Mouse (Mus musculus): ENCODE results near the gene Tmem156. TPM values are rescaled to one million over a fixed set of nuclear protein-coding genes. Genes with fewer than 3 reads are reported as not detected.
"Not testable (repeated sequence)": the region's sequence is repeated elsewhere in the genome, so short reads cannot be mapped to it uniquely, and the experiment has no call there.

Gene Tmem156
- polyA plus RNA-seq, 1 experiment from 2014 or later = 0.16 TPM

DNA sequence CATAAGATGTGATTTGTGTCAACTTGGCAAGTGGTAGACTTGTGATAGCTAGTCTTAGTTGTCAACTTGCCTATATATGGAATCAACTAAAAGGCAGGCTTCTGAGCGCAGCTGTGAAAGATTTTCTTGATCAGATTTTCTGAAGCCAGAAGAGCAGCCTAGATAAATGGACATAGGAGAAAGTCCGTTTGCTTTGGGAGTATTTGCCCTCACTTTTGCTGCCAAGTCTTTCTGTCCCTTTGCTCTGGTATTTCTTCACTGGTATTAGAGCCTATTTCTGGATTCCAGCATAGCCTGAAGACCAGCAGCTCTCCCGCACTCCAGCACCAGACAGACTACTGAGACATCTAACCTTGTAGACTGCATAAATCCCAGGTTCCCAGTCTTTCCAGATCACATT, 30.7 kb upstream of the Tmem156 start:
- no peaks in the 10 kb centered on the region for H3K4me1 ChIP-seq (ENCODE audit: control insufficient read depth, insufficient read depth, low read length)
- H3K27me3 ChIP-seq (ENCODE audit: control insufficient read depth, insufficient read depth, low read length) = no peaks in the 10 kb centered on the region
- no peaks in the 10 kb centered on the region for H3K36me3 ChIP-seq (ENCODE audit: control insufficient read depth, insufficient read depth, low read length)
- ATAC-seq (ENCODE audit: insufficient number of reproducible peaks, low FRiP score, low TSS enrichment, low read depth) (no peak), DNase-seq (ENCODE audit: low spot score) (no peak)
- H3K4me3 ChIP-seq (ENCODE audit: low read depth, low read length) = no peak overlapping the region
- H3K27ac ChIP-seq (replicated peaks; ENCODE audit: low read depth, low read length) = no peak overlapping the region
- no peaks in the 10 kb centered on the region for H3K9me3 ChIP-seq (ENCODE audit: control insufficient read depth, low read length)
- H3K9ac ChIP-seq (ENCODE audit: low read length) = no peak overlapping the region
- no peak overlapping the region for H3K4me2 ChIP-seq (ENCODE audit: low read depth, severe bottlenecking)
- 94% methylated on average over 3 of the region's 3 CpGs for WGBS

DNA sequence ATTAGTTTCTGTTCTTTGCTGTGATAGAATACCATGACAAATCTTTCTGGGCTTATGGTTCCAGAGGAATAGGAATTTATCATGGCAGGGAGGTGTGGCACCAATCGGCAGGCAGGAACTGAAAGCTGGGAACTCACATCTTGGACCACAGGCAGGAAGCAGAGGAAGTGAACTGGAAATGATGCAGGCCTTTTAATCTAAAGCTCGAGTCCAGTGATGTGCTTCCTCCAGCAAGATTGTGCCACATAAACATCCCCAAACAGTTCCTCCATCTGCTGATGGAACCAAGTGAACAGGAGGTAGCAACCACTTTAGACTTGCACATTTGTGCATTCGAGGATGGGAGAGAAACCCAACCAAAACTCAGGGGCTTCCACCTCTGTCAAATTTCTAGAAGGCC, 28.0 kb upstream of the Tmem156 start:
- H3K9ac ChIP-seq (ENCODE audit: low read length) = no peak overlapping the region
- no peaks in the 10 kb centered on the region for H3K4me1 ChIP-seq (ENCODE audit: control insufficient read depth, insufficient read depth, low read length)
- WGBS = 72% methylated on average over 3 of the region's 3 CpGs
- no peak overlapping the region for H3K4me2 ChIP-seq (ENCODE audit: low read depth, severe bottlenecking)
- ATAC-seq (ENCODE audit: insufficient number of reproducible peaks, low FRiP score, low TSS enrichment, low read depth) (no peak), DNase-seq (ENCODE audit: low spot score) (no peak)
- no peaks in the 10 kb centered on the region for H3K36me3 ChIP-seq (ENCODE audit: control insufficient read depth, insufficient read depth, low read length)
- H3K27me3 ChIP-seq (ENCODE audit: control insufficient read depth, insufficient read depth, low read length) = no peaks in the 10 kb centered on the region
- no peak overlapping the region for H3K27ac ChIP-seq (replicated peaks; ENCODE audit: low read depth, low read length)
- no peaks in the 10 kb centered on the region for H3K9me3 ChIP-seq (ENCODE audit: control insufficient read depth, low read length)
- H3K4me3 ChIP-seq (ENCODE audit: low read depth, low read length) = no peak overlapping the region

DNA sequence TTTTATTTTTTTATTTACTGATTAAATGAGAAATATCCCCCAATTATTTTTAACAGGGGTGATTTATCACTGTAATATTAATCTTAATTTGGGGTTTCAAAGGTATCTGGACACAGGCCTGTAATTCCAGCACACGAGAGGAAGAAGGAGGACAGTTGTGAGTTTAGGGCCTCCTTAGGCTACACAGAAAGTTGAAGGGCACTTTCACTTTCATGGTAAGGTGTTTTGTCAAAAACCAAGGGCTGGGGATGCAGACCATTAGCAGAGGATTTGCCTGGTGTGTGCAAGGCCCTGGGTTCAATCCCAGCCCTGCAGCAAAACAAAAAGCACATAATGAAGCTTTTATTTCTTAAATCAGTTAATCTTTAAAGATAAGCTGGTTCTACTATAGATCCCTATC, 27.6 kb upstream of the Tmem156 start:
- Histone ChIP-seq H3K27ac (replicated peaks; ENCODE audit: low read depth, low read length) (no peak overlapping the region), H3K27me3 (ENCODE audit: control insufficient read depth, insufficient read depth, low read length) (no peaks in the 10 kb centered on the region), H3K36me3 (ENCODE audit: control insufficient read depth, insufficient read depth, low read length) (no peaks in the 10 kb centered on the region), H3K4me2 (ENCODE audit: low read depth, severe bottlenecking) (no peak overlapping the region), H3K9ac (ENCODE audit: low read length) (no peak overlapping the region), H3K9me3 (ENCODE audit: control insufficient read depth, low read length) (no peaks in the 10 kb centered on the region), H3K4me1 (ENCODE audit: control insufficient read depth, insufficient read depth, low read length) (no peaks in the 10 kb centered on the region), H3K4me3 (ENCODE audit: low read depth, low read length) (no peak overlapping the region)
- ATAC-seq (ENCODE audit: insufficient number of reproducible peaks, low FRiP score, low TSS enrichment, low read depth) (no peak), DNase-seq (ENCODE audit: low spot score) (no peak)
- WGBS = 56% methylated on average over 1 of the region's 1 CpGs

DNA sequence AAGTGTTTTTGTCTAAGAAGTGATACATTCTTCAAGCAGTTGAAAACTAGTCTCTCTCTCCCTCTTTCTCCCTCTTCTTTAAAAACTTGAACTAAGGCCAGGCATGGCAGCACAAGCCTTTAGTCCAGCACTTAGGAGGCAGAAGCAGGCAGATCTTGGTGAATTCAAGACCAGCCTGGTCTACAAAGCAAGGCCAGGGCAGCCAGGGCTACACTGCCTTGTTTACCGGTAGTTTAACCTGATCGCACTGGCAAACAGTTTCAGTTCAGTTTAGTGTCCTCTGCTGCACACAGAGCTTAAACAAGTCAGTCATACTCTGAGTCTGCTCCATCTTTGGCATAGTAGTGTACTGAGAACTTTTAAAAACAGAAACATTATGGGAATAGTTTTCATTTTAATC, 24.9 kb upstream of the Tmem156 start:
- ATAC-seq (ENCODE audit: insufficient number of reproducible peaks, low FRiP score, low TSS enrichment, low read depth) (no peak), DNase-seq (ENCODE audit: low spot score) (no peak)
- H3K4me2 ChIP-seq (ENCODE audit: low read depth, severe bottlenecking) = no peak overlapping the region
- H3K9ac ChIP-seq (ENCODE audit: low read length) = no peak overlapping the region
- 93% methylated on average over 2 of the region's 2 CpGs for WGBS
- H3K27ac ChIP-seq (replicated peaks; ENCODE audit: low read depth, low read length) = no peak overlapping the region
- no peaks in the 10 kb centered on the region for H3K27me3 ChIP-seq (ENCODE audit: control insufficient read depth, insufficient read depth, low read length)
- no peak overlapping the region for H3K4me3 ChIP-seq (ENCODE audit: low read depth, low read length)
- H3K36me3 ChIP-seq (ENCODE audit: control insufficient read depth, insufficient read depth, low read length) = no peaks in the 10 kb centered on the region
- no peaks in the 10 kb centered on the region for H3K4me1 ChIP-seq (ENCODE audit: control insufficient read depth, insufficient read depth, low read length)
- H3K9me3 ChIP-seq (ENCODE audit: control insufficient read depth, low read length) = no peaks in the 10 kb centered on the region

DNA sequence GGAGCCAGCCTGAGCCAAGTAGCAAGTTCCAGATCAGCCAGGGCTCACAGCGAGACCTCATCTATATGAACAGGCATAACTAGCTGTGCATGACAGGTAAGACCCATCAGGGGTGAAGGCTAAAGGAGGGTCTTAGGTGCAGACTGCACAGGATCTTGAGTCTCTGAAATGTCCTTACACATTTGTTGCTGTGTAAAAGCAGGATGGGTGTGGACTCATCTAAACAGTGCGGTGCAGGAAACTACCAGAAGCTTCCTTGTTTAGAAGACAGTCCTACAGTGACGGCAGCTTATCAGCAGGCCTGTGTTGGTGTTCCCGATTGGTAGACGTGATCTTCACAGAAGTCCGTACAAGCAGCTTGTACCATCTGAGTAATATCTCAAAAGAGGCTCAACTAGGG, 21.4 kb upstream of the Tmem156 start:
- DNase-seq (ENCODE audit: low spot score) = no peak
- no peaks in the 10 kb centered on the region for H3K9me3 ChIP-seq (ENCODE audit: control insufficient read depth, low read length)
- no peak overlapping the region for H3K9ac ChIP-seq (ENCODE audit: low read length)
- no peak overlapping the region for H3K4me3 ChIP-seq (ENCODE audit: low read depth, low read length)
- ATAC-seq (ENCODE audit: insufficient number of reproducible peaks, low FRiP score, low TSS enrichment, low read depth) = no peak
- H3K4me2 ChIP-seq (ENCODE audit: low read depth, severe bottlenecking) = no peak overlapping the region
- H3K4me1 ChIP-seq (ENCODE audit: control insufficient read depth, insufficient read depth, low read length) = no peaks in the 10 kb centered on the region
- no peak overlapping the region for H3K27ac ChIP-seq (replicated peaks; ENCODE audit: low read depth, low read length)
- H3K27me3 ChIP-seq (ENCODE audit: control insufficient read depth, insufficient read depth, low read length) = no peaks in the 10 kb centered on the region
- 93% methylated on average over 6 of the region's 6 CpGs for WGBS
- no peaks in the 10 kb centered on the region for H3K36me3 ChIP-seq (ENCODE audit: control insufficient read depth, insufficient read depth, low read length)

DNA sequence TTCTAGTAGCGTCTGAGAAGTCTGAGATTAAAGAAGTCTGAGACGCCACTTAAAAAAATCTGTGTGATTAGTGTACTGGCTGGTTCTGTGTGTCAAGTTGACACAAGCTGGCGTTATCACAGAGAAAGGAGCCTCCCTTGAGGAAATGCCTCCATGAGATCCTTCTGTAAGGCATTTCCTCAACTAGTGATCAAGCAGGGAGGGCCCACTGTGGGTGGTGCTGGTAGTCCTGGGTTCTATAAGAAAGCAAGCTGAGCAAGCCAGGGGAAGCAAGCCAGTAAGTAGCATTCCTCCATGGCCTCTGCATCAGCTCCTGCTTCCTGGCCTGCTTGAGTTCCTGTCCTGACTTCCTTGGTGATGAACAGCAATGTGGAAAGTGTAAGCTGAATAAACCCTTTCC, 20.3 kb upstream of the Tmem156 start:
- not testable (repeated sequence) for H3K9ac ChIP-seq (ENCODE audit: low read length); H3K27me3 ChIP-seq (ENCODE audit: control insufficient read depth, insufficient read depth, low read length); H3K4me3 ChIP-seq (ENCODE audit: low read depth, low read length); H3K4me2 ChIP-seq (ENCODE audit: low read depth, severe bottlenecking); ATAC-seq (ENCODE audit: insufficient number of reproducible peaks, low FRiP score, low TSS enrichment, low read depth); H3K4me1 ChIP-seq (ENCODE audit: control insufficient read depth, insufficient read depth, low read length); DNase-seq (ENCODE audit: low spot score); H3K27ac ChIP-seq (replicated peaks; ENCODE audit: low read depth, low read length); H3K9me3 ChIP-seq (ENCODE audit: control insufficient read depth, low read length); H3K36me3 ChIP-seq (ENCODE audit: control insufficient read depth, insufficient read depth, low read length)
- 71% methylated on average over 3 of the region's 3 CpGs for WGBS

DNA sequence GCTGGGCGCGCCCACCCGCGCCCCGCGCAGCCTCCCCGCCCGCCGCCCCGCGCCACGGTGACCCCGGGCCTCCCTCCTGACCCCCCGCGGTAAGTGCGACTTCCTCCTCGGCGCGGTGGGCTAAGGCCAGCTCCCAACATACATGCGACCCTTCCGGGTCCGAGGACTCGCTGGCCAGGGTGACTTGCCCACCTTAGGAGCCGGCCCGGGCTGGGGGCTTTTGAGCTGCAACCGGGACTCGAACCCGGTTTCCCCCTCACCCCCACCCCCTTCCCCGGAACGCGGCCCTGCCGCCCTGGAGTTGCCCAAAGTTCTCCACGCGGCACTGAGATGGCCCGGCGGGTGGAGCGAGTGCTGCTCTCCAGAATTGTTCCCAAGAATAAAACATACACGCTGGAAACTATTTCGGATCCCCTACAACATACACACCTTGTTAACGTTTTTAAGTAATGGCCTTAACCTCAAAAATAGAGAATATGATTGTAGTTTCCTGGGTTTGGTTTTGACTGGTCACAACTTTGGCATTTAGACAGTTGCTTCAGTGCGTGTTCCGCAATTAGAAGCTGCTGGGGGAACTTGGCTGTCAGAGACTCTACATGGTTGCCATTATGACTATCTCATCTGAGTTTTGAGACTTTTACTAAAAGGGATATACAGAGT, 16.0 kb upstream of the Tmem156 start:
- Histone ChIP-seq H3K4me3 (ENCODE audit: low read depth, low read length) (peak overlapping the region; percentile 73), H3K36me3 (ENCODE audit: control insufficient read depth, insufficient read depth, low read length) (no peaks in the 10 kb centered on the region), H3K4me2 (ENCODE audit: low read depth, severe bottlenecking) (peak overlapping the region; percentile 70), H3K27me3 (ENCODE audit: control insufficient read depth, insufficient read depth, low read length) (no peaks in the 10 kb centered on the region), H3K27ac (replicated peaks; ENCODE audit: low read depth, low read length) (peak overlapping the region; percentile 80), H3K9ac (ENCODE audit: low read length) (peak overlapping the region; percentile 85), H3K4me1 (ENCODE audit: control insufficient read depth, insufficient read depth, low read length) (no peaks in the 10 kb centered on the region), H3K9me3 (ENCODE audit: control insufficient read depth, low read length) (no peaks in the 10 kb centered on the region)
- ATAC-seq (ENCODE audit: insufficient number of reproducible peaks, low FRiP score, low TSS enrichment, low read depth) = peak; percentile 14; the same call in 1 of the 2 replicates
- peak; percentile 64 for DNase-seq (ENCODE audit: low spot score)
- WGBS = 3% methylated on average over 27 of the region's 42 CpGs

DNA sequence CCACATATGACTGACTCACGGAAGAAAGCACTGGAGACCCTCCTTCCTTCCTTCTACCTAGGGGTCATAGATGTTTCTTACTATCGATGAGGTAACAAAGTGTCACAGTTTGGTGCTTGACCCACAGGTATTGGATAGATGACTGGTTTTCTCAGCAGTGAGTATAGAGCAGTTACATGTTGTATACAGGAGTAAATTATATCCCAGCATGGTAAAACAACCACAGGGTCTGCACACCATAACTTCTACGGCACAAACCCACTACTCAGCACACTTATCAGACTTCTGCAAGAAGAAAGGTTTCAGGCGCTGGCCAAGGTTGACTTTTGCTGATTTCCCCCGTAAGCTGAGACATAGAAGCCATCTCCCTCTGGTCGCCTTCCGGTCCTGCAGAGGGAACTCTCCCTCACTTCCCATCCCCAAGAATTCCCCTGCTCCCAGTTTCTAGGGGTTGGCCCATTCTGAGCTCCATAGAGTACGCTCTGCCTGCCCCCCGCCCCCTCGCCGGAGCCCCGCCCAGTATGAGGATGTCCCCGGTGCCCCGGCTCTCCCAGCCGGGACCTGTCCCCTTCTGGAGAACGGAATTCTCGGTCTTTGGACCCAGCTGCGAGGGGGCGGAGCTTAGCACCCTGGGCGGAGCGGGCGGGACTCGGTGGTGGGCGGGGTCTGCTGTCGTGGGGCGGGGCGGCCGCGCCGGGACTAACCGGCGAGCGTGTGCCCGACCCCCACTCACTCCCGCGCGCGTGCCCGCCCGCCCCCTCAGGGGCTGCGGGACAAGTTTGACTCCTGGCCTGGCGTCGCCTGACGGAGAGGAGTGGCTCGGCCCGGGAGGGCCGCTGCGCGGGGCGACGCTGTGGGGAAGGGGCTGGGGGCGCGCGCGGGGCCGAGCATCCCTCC, 15.2 kb upstream of the Tmem156 start, which contains the start of gene Klhl5:
Gene Klhl5, plus strand, starts transcription at position 664 of the 897 bp plus-strand sequence.
- WGBS = 4% methylated on average over 49 of the region's 56 CpGs
- peak; percentile 89 for ATAC-seq (ENCODE audit: insufficient number of reproducible peaks, low FRiP score, low TSS enrichment, low read depth)
- H3K4me3 ChIP-seq (ENCODE audit: low read depth, low read length) = peak within 1 kb of the TSS; percentile 73
- no peaks in the 10 kb centered on the region for H3K9me3 ChIP-seq (ENCODE audit: control insufficient read depth, low read length)
- no peaks in the 10 kb centered on the region for H3K27me3 ChIP-seq (ENCODE audit: control insufficient read depth, insufficient read depth, low read length)
- no peaks in the 10 kb centered on the region for H3K36me3 ChIP-seq (ENCODE audit: control insufficient read depth, insufficient read depth, low read length)
- H3K27ac ChIP-seq (replicated peaks; ENCODE audit: low read depth, low read length) = peak within 1 kb of the TSS; percentile 80
- H3K4me2 ChIP-seq (ENCODE audit: low read depth, severe bottlenecking) = peak within 1 kb of the TSS; percentile 70
- peak; percentile 92 for DNase-seq (ENCODE audit: low spot score)
- H3K9ac ChIP-seq (ENCODE audit: low read length) = peak within 1 kb of the TSS; percentile 85
- H3K4me1 ChIP-seq (ENCODE audit: control insufficient read depth, insufficient read depth, low read length) = no peaks in the 10 kb centered on the region

Measured in limb, embryonic 11.5 days (tissue).